Mouse (Mus musculus) heart, postnatal 0 days (tissue): Measurements from ENCODE around the gene Cnbd2. TPM values are rescaled to one million over a fixed set of nuclear protein-coding genes. Genes with fewer than 3 reads are reported as not detected.

ENCODE experiments used
- ATAC-seq: fragments of 200-750 bp; cut with Nextera tagmentation; 2 replicates; pipeline ENCODE4 v1.8.0; 2017; ENCODE audit warnings: low read depth, moderate number of reproducible peaks, moderate library complexity; ENCODE audit not compliant: insufficient read depth
- DNase-seq: peaks from one replicate; pipeline ENCODE4 v3.0.0-alpha.2; 2016; ENCODE audit warnings: low spot score
- H3K27ac ChIP-seq: fragments of 300-500 bp; sonication (generic); 2 replicates; pipeline ENCODE4 v1.5.1; 2014; ENCODE audit warnings: low read depth, mild to moderate bottlenecking
- H3K27me3 ChIP-seq: fragments of 300-500 bp; sonication (generic); 2 replicates; pipeline ENCODE4 v1.6.1; 2014; ENCODE audit warnings: low read length, mixed read lengths; ENCODE audit not compliant: control insufficient read depth, insufficient read depth
- H3K36me3 ChIP-seq: fragments of 300-500 bp; sonication (generic); replicated peaks from 2 replicates; pipeline ENCODE4 v1.6.1; 2014; ENCODE audit warnings: low read length, mixed read lengths; ENCODE audit not compliant: control insufficient read depth, insufficient read depth
- H3K4me1 ChIP-seq: fragments of 300-500 bp; sonication (generic); 2 replicates; pipeline ENCODE4 v1.6.1; 2014; ENCODE audit warnings: antibody characterized with exemption; ENCODE audit not compliant: control insufficient read depth, insufficient read depth
- H3K4me2 ChIP-seq: fragments of 300-500 bp; sonication (generic); 2 replicates; pipeline ENCODE4 v1.6.1; 2014; ENCODE audit warnings: low read depth, mild to moderate bottlenecking, low read length, moderate library complexity
- H3K4me3 ChIP-seq: fragments of 300-500 bp; sonication (generic); 2 replicates; pipeline ENCODE4 v1.5.1; 2014; ENCODE audit warnings: low read depth, low read length
- H3K9ac ChIP-seq: fragments of 300-500 bp; sonication (generic); replicated peaks from 2 replicates; pipeline ENCODE4 v1.6.1; 2014; ENCODE audit warnings: low read depth, low read length, mixed read lengths
- H3K9me3 ChIP-seq: fragments of 300-500 bp; sonication (generic); replicated peaks from 2 replicates; pipeline ENCODE4 v1.6.1; 2016; ENCODE audit warnings: low read length; ENCODE audit not compliant: control insufficient read depth
- CTCF ChIP-seq: IDR thresholded peaks from 2 replicates; pipeline ENCODE4 v1.5.1; 2016; ENCODE audit warnings: antibody characterized with exemption, control low read depth, low read depth
- EP300 ChIP-seq: IDR thresholded peaks from 2 replicates; pipeline ENCODE4 v1.6.1; 2016; ENCODE audit warnings: antibody characterized with exemption, low read depth
- WGBS: fragments of 180-500 bp; shearing (Covaris S2); extraction: QIAGEN DNeasy Blood & Tissue Kit; methylation state at CpG from one replicate; pipeline ENCODE4 v1.1.7; 2014; 5-methylcytosine and 5-hydroxymethylcytosine counted together
- polyA plus RNA-seq: library from polyadenylated mRNA; unstranded; fragments of >200 nt; fragmentation: Nextera tagmentation; extraction: Ambion mirVana; gene quantifications from 2 replicates; pipeline ENCODE4 v1.2.1, GENCODE M21; 2015
- total RNA-seq: library from RNA; depleted of rRNA; stranded (reverse); fragments of >200 nt; gene quantifications from 2 replicates; pipeline ENCODE4 v1.2.3, GENCODE M21; 2014; ENCODE audit warnings: low replicate concordance

Gene Cnbd2
- total and polyA plus RNA-seq, 2 experiments from 2014 or later, result 1.1 to 3.7 TPM

GRCm38 (mm10) chr2:156305818-156306217, 6.3 kb upstream of the Cnbd2 start:
- no peaks in the 10 kb centered on the region for H3K4me1 ChIP-seq
- no peak overlapping the region for H3K4me3 ChIP-seq
- TF ChIP-seq EP300 (no peak), CTCF (peak; percentile 57)
- H3K27ac ChIP-seq, result no peak overlapping the region
- DNase-seq (peak; percentile 21), ATAC-seq (peak; percentile 36; the same call in 1 of the 2 replicates)
- H3K9me3 ChIP-seq, result no peaks in the 10 kb centered on the region
- no peaks in the 10 kb centered on the region for H3K27me3 ChIP-seq
- WGBS, result 71% methylated on average over 2 of the region's 2 CpGs
- H3K4me2 ChIP-seq, result no peak overlapping the region
- peaks cover 39% of the 10 kb centered on the region for H3K36me3 ChIP-seq
- H3K9ac ChIP-seq, result no peak overlapping the region

GRCm38 (mm10) chr2:156307261-156307660, 4.8 kb upstream of the Cnbd2 start:
- TF ChIP-seq CTCF (peak; percentile 51), EP300 (no peak)
- ATAC-seq (no peak), DNase-seq (no peak)
- WGBS, result 54% methylated on average over 5 of the region's 5 CpGs
- no peak overlapping the region for H3K4me2 ChIP-seq
- no peaks in the 10 kb centered on the region for H3K9me3 ChIP-seq
- no peak overlapping the region for H3K4me3 ChIP-seq
- H3K27ac ChIP-seq, result no peak overlapping the region
- H3K9ac ChIP-seq, result no peak overlapping the region
- H3K4me1 ChIP-seq, result no peaks in the 10 kb centered on the region
- H3K36me3 ChIP-seq, result peaks cover 30% of the 10 kb centered on the region
- no peaks in the 10 kb centered on the region for H3K27me3 ChIP-seq

GRCm38 (mm10) chr2:156309948-156310347, 2.2 kb upstream of the Cnbd2 start:
- ATAC-seq, result no peak
- 96% methylated on average over 5 of the region's 5 CpGs for WGBS

GRCm38 (mm10) chr2:156310455-156310854, 1.6 kb upstream of the Cnbd2 start:
- DNase-seq (no peak), ATAC-seq (no peak)
- no peak overlapping the region for H3K4me2 ChIP-seq
- no peaks in the 10 kb centered on the region for H3K4me1 ChIP-seq
- 0 out of 2 replicates have a peak, but pooled peaks cover 4% of the 10 kb centered on the region for H3K36me3 ChIP-seq
- H3K9me3 ChIP-seq, result no peaks in the 10 kb centered on the region
- no peaks in the 10 kb centered on the region for H3K27me3 ChIP-seq
- no peak overlapping the region for H3K4me3 ChIP-seq
- 86% methylated on average over 5 of the region's 5 CpGs for WGBS
- H3K27ac ChIP-seq, result no peak overlapping the region
- no peak overlapping the region for H3K9ac ChIP-seq
- TF ChIP-seq CTCF, result no peak
- TF ChIP-seq EP300, result no peak

More at GRCm38 (mm10) chr2:156309948-156310347, 2.2 kb upstream of the Cnbd2 start:
- Histone ChIP-seq H3K4me1 (no peaks in the 10 kb centered on the region), H3K27ac (no peak overlapping the region), H3K4me2 (no peak overlapping the region), H3K9ac (no peak overlapping the region), H3K9me3 (no peaks in the 10 kb centered on the region), H3K4me3 (no peak overlapping the region), H3K36me3 (0 out of 2 replicates have a peak, but pooled peaks cover 5% of the 10 kb centered on the region), H3K27me3 (no peaks in the 10 kb centered on the region)
- TF ChIP-seq EP300 (no peak), CTCF (no peak)
- DNase-seq, result no peak

GRCm38 (mm10) chr2:156310945-156311344, 1.2 kb upstream of the Cnbd2 start:
- Histone ChIP-seq H3K4me2 (no peak overlapping the region), H3K9ac (no peak overlapping the region), H3K4me1 (no peaks in the 10 kb centered on the region), H3K9me3 (no peaks in the 10 kb centered on the region), H3K36me3 (0 out of 2 replicates have a peak, but pooled peaks cover 4% of the 10 kb centered on the region), H3K4me3 (no peak overlapping the region), H3K27ac (no peak overlapping the region), H3K27me3 (no peaks in the 10 kb centered on the region)
- DNase-seq (no peak), ATAC-seq (no peak)
- TF ChIP-seq EP300 (no peak), CTCF (no peak)
- 90% methylated on average over 5 of the region's 5 CpGs for WGBS

- no peaks in the 10 kb centered on the region for H3K36me3 ChIP-seq
- no peaks in the 10 kb centered on the region for H3K4me1 ChIP-seq
- H3K9me3 ChIP-seq, result no peaks in the 10 kb centered on the region
- ATAC-seq (no peak), DNase-seq (no peak)
- TF ChIP-seq EP300, result no peak
- TF ChIP-seq CTCF, result no peak
- H3K4me2 ChIP-seq, result peak overlapping the region; percentile 91
- peak overlapping the region; percentile 92 for H3K9ac ChIP-seq
- no peaks in the 10 kb centered on the region for H3K27me3 ChIP-seq
- WGBS, result 16% methylated on average over 8 of the region's 8 CpGs
- peak overlapping the region; percentile 99 for H3K27ac ChIP-seq
- peak overlapping the region; percentile 80 for H3K4me3 ChIP-seq
Observed at GRCm38 (mm10) chr2:156311441-156311840, 658 bp upstream of the Cnbd2 start.
